Mouse (Mus musculus): Measurements from ENCODE around the gene Pdhx. TPM values are rescaled to one million over a fixed set of nuclear protein-coding genes. Genes with fewer than 3 reads are reported as not detected.

Pdhx gene
- 48.8 and 49.8 TPM in 2 replicates for total RNA-seq (2014; rRNA removed)
- polyA plus RNA-seq (2015; fragmentation: Nextera tagmentation; extraction: Ambion mirVana) = 57.2 and 65.1 TPM in 2 replicates

GRCm38 (mm10) chr2:103073219-103073982 is at the start of gene Pdhx, which contains the start of gene Apip:
Gene Pdhx, minus strand, starts transcription at chr2:103073513.
Gene Apip, plus strand, starts transcription at chr2:103073675.
- TF ChIP-seq CTCF (IDR thresholded peaks at IDR 0.05; ENCODE audit: low read depth) = 0 out of 2 replicates have a peak, but pooled peaks have one; percentile 5
- Histone ChIP-seq H3K36me3 (ENCODE audit: insufficient read depth) (no peaks in the 10 kb centered on the region), H3K27ac (ENCODE audit: low read depth, low read length) (peak within 1 kb of the TSS; percentile 85), H3K4me2 (ENCODE audit: low read depth) (peak within 1 kb of the TSS; percentile 61), H3K4me3 (ENCODE audit: low read depth, low read length) (peak within 1 kb of the TSS; percentile 68), H3K9ac (peak within 1 kb of the TSS; percentile 85), H3K9me3 (ENCODE audit: low read length) (no peaks in the 10 kb centered on the region), H3K27me3 (ENCODE audit: insufficient read depth, low read length) (no peaks in the 10 kb centered on the region), H3K4me1 (ENCODE audit: insufficient read depth) (peaks cover 11% of the 10 kb centered on the region)
- WGBS = under 1% methylated on average over 55 of the region's 55 CpGs
- ATAC-seq = peak; percentile 99
- DNase-seq = peak; percentile 99

- no peaks in the 10 kb centered on the region for H3K9me3 ChIP-seq (ENCODE audit: low read length)
- ATAC-seq (no peak; the same call in 1 of the 2 replicates), DNase-seq (peak; percentile 27)
- H3K9ac ChIP-seq = no peak overlapping the region
- no peak overlapping the region for H3K4me3 ChIP-seq (ENCODE audit: low read depth, low read length)
- H3K4me2 ChIP-seq (ENCODE audit: low read depth) = no peak overlapping the region
- no peak for TF ChIP-seq CTCF (IDR thresholded peaks at IDR 0.05; ENCODE audit: low read depth)
- H3K36me3 ChIP-seq (ENCODE audit: insufficient read depth) = no peaks in the 10 kb centered on the region
- no peaks in the 10 kb centered on the region for H3K4me1 ChIP-seq (ENCODE audit: insufficient read depth)
- no peak overlapping the region for H3K27ac ChIP-seq (ENCODE audit: low read depth, low read length)
- no peaks in the 10 kb centered on the region for H3K27me3 ChIP-seq (ENCODE audit: insufficient read depth, low read length)
- WGBS = 66% methylated on average over 7 of the region's 7 CpGs
Measured at GRCm38 (mm10) chr2:103119197-103119854, 46.0 kb upstream of the Pdhx start.

GRCm38 (mm10) chr2:103118324-103119196 is 45.2 kb upstream of the Pdhx start:
- peak; percentile 12 for DNase-seq
- peak; percentile 56 for ATAC-seq
- Histone ChIP-seq H3K9me3 (ENCODE audit: low read length) (no peaks in the 10 kb centered on the region), H3K36me3 (ENCODE audit: insufficient read depth) (no peaks in the 10 kb centered on the region), H3K9ac (no peak overlapping the region), H3K4me2 (ENCODE audit: low read depth) (no peak overlapping the region), H3K27me3 (ENCODE audit: insufficient read depth, low read length) (no peaks in the 10 kb centered on the region), H3K27ac (ENCODE audit: low read depth, low read length) (no peak overlapping the region; the same call in 1 of the 2 replicates), H3K4me3 (ENCODE audit: low read depth, low read length) (no peak overlapping the region), H3K4me1 (ENCODE audit: insufficient read depth) (no peaks in the 10 kb centered on the region)
- WGBS = 38% methylated on average over 6 of the region's 6 CpGs
- no peak for TF ChIP-seq CTCF (IDR thresholded peaks at IDR 0.05; ENCODE audit: low read depth)

GRCm38 (mm10) chr2:103117212-103117611 is 43.9 kb upstream of the Pdhx start:
- no peaks in the 10 kb centered on the region for H3K27me3 ChIP-seq (ENCODE audit: insufficient read depth, low read length)
- no peaks in the 10 kb centered on the region for H3K4me1 ChIP-seq (ENCODE audit: insufficient read depth)
- ATAC-seq = no peak
- H3K4me2 ChIP-seq (ENCODE audit: low read depth) = no peak overlapping the region
- 39% methylated on average over 5 of the region's 5 CpGs for WGBS
- H3K4me3 ChIP-seq (ENCODE audit: low read depth, low read length) = no peak overlapping the region
- DNase-seq = no peak
- no peak overlapping the region for H3K27ac ChIP-seq (ENCODE audit: low read depth, low read length)
- H3K9me3 ChIP-seq (ENCODE audit: low read length) = no peaks in the 10 kb centered on the region
- H3K9ac ChIP-seq = no peak overlapping the region
- H3K36me3 ChIP-seq (ENCODE audit: insufficient read depth) = no peaks in the 10 kb centered on the region
- TF ChIP-seq CTCF (IDR thresholded peaks at IDR 0.05; ENCODE audit: low read depth) = no peak

GRCm38 (mm10) chr2:103111669-103112068 is 38.4 kb upstream of the Pdhx start:
- Histone ChIP-seq H3K36me3 (ENCODE audit: insufficient read depth) (no peaks in the 10 kb centered on the region), H3K9me3 (ENCODE audit: low read length) (no peaks in the 10 kb centered on the region), H3K4me1 (ENCODE audit: insufficient read depth) (no peaks in the 10 kb centered on the region), H3K4me3 (ENCODE audit: low read depth, low read length) (no peak overlapping the region), H3K27ac (ENCODE audit: low read depth, low read length) (no peak overlapping the region), H3K9ac (no peak overlapping the region), H3K27me3 (ENCODE audit: insufficient read depth, low read length) (no peaks in the 10 kb centered on the region), H3K4me2 (ENCODE audit: low read depth) (no peak overlapping the region)
- no peak for DNase-seq
- no peak for TF ChIP-seq CTCF (IDR thresholded peaks at IDR 0.05; ENCODE audit: low read depth)
- WGBS = 53% methylated on average over 8 of the region's 8 CpGs
- ATAC-seq = no peak

GRCm38 (mm10) chr2:103106172-103106571 is 32.9 kb upstream of the Pdhx start:
- no peak for TF ChIP-seq CTCF (IDR thresholded peaks at IDR 0.05; ENCODE audit: low read depth)
- no peak for DNase-seq
- 69% methylated on average over 2 of the region's 2 CpGs for WGBS
- no peak overlapping the region for H3K27ac ChIP-seq (ENCODE audit: low read depth, low read length)
- H3K9me3 ChIP-seq (ENCODE audit: low read length) = no peaks in the 10 kb centered on the region
- H3K4me3 ChIP-seq (ENCODE audit: low read depth, low read length) = no peak overlapping the region
- H3K27me3 ChIP-seq (ENCODE audit: insufficient read depth, low read length) = no peaks in the 10 kb centered on the region
- no peaks in the 10 kb centered on the region for H3K4me1 ChIP-seq (ENCODE audit: insufficient read depth)
- no peaks in the 10 kb centered on the region for H3K36me3 ChIP-seq (ENCODE audit: insufficient read depth)
- H3K9ac ChIP-seq = no peak overlapping the region
- ATAC-seq = no peak
- no peak overlapping the region for H3K4me2 ChIP-seq (ENCODE audit: low read depth)

Measured in forebrain, postnatal 0 days (tissue).